Mouse (Mus musculus) limb, embryonic 10.5 days (tissue): ENCODE measurements around the gene Efs. TPM values are rescaled to one million over a fixed set of nuclear protein-coding genes. Genes with fewer than 3 reads are reported as not detected.

Source experiments
- DNase-seq: peaks from one replicate; pipeline ENCODE4 v3.0.0-alpha.2; 2017; ENCODE audit warnings: low spot score
- H3K27ac ChIP-seq: fragments of 300-500 bp; sonication (generic); 2 replicates; pipeline ENCODE4 v1.5.1; 2016; ENCODE audit warnings: mild to moderate bottlenecking
- H3K27me3 ChIP-seq: fragments of 300-500 bp; sonication (generic); 2 replicates; pipeline ENCODE4 v1.6.1; 2016; ENCODE audit warnings: low read depth, mild to moderate bottlenecking; ENCODE audit not compliant: poor library complexity, severe bottlenecking
- H3K36me3 ChIP-seq: fragments of 300-500 bp; sonication (generic); 2 replicates; pipeline ENCODE4 v1.6.1; 2016; ENCODE audit warnings: mild to moderate bottlenecking, moderate library complexity
- H3K4me1 ChIP-seq: fragments of 300-500 bp; sonication (generic); 2 replicates; pipeline ENCODE4 v1.6.1; 2016
- H3K4me3 ChIP-seq: fragments of 300-500 bp; sonication (generic); 2 replicates; pipeline ENCODE4 v1.5.1; 2016; ENCODE audit warnings: mild to moderate bottlenecking, moderate library complexity
- H3K9me3 ChIP-seq: fragments of 300-500 bp; sonication (generic); replicated peaks from 2 replicates; pipeline ENCODE4 v1.6.1; 2016; ENCODE audit warnings: mild to moderate bottlenecking
- WGBS: fragments of 180-500 bp; shearing (Covaris S2); methylation state at CpG from one replicate; pipeline ENCODE4 v1.1.7; 2016; 5-methylcytosine and 5-hydroxymethylcytosine counted together
- polyA plus RNA-seq: library from polyadenylated mRNA; unstranded; fragments of >200 nt; fragmentation: Nextera tagmentation; extraction: Ambion mirVana; gene quantifications from 2 replicates; pipeline ENCODE4 v1.2.1, GENCODE M21; 2016

The Efs gene
- polyA plus RNA-seq, 1 experiment from 2014 or later, result 53.4 TPM

- peaks cover 12% of the 10 kb centered on the region for H3K4me1 ChIP-seq
- WGBS, result under 1% methylated on average over 54 of the region's 54 CpGs
Measured at GRCm38 (mm10) chr14:54894296-54895151, 31.4 kb downstream of the Efs start.

GRCm38 (mm10) chr14:54893651-54894181, 32.2 kb downstream of the Efs start:
- DNase-seq, result peak; percentile 92
- WGBS, result under 1% methylated on average over 38 of the region's 38 CpGs

More at GRCm38 (mm10) chr14:54894296-54895151, 31.4 kb downstream of the Efs start:
- Histone ChIP-seq H3K27me3 (no peaks in the 10 kb centered on the region), H3K36me3 (peaks cover 40% of the 10 kb centered on the region), H3K27ac (peak overlapping the region; percentile 100), H3K9me3 (no peaks in the 10 kb centered on the region), H3K4me3 (peak overlapping the region; percentile 98)
- DNase-seq, result peak; percentile 78

GRCm38 (mm10) chr14:54892200-54892599, 33.7 kb downstream of the Efs start, which contains the start of gene Pabpn1:
Gene Pabpn1, plus strand, starts transcription at chr14:54892500.
- Histone ChIP-seq H3K27me3 (no peaks in the 10 kb centered on the region), H3K4me1 (peaks cover 12% of the 10 kb centered on the region), H3K27ac (peak within 1 kb of the TSS; percentile 100), H3K36me3 (peaks cover 19% of the 10 kb centered on the region), H3K4me3 (peak within 1 kb of the TSS; percentile 98), H3K9me3 (no peaks in the 10 kb centered on the region)
- WGBS, result 96% methylated on average over 3 of the region's 3 CpGs
- DNase-seq, result no peak

More at GRCm38 (mm10) chr14:54893651-54894181, 32.2 kb downstream of the Efs start:
- no peaks in the 10 kb centered on the region for H3K9me3 ChIP-seq
- peaks cover 34% of the 10 kb centered on the region for H3K36me3 ChIP-seq
- H3K27ac ChIP-seq, result peak overlapping the region; percentile 100
- no peaks in the 10 kb centered on the region for H3K27me3 ChIP-seq
- H3K4me1 ChIP-seq, result peaks cover 12% of the 10 kb centered on the region
- peak overlapping the region; percentile 98 for H3K4me3 ChIP-seq

GRCm38 (mm10) chr14:54885309-54885708, 40.6 kb downstream of the Efs start:
- whole genome bisulfite sequencing, result 93% methylated on average over 11 of the region's 11 CpGs
- DNase-seq, result no peak
- Histone ChIP-seq H3K36me3 (peaks cover 16% of the 10 kb centered on the region), H3K27me3 (no peaks in the 10 kb centered on the region), H3K9me3 (no peaks in the 10 kb centered on the region), H3K27ac (0 out of 2 replicates have a peak overlapping the region, but pooled peaks have one; percentile 91), H3K4me1 (peaks cover 28% of the 10 kb centered on the region), H3K4me3 (no peak overlapping the region)

GRCm38 (mm10) chr14:54884022-54884712, 41.8 kb downstream of the Efs start:
- WGBS, result 24% methylated on average over 21 of the region's 21 CpGs
- Histone ChIP-seq H3K36me3 (peaks cover 16% of the 10 kb centered on the region), H3K9me3 (no peaks in the 10 kb centered on the region), H3K4me3 (peak overlapping the region; percentile 66), H3K27me3 (no peaks in the 10 kb centered on the region), H3K4me1 (peaks cover 28% of the 10 kb centered on the region), H3K27ac (peak overlapping the region; percentile 91)
- no peak for DNase-seq

GRCm38 (mm10) chr14:54883154-54884021, 42.5 kb downstream of the Efs start, which contains the start of the genes Bcl2l2 and Gm20521:
Gene Bcl2l2, plus strand, starts transcription at chr14:54883377.
Gene Gm20521, plus strand, starts transcription at chr14:54883441.
- peak; percentile 87 for DNase-seq
- WGBS, result under 1% methylated on average over 22 of the region's 27 CpGs
- peak within 1 kb of the TSS; percentile 91 for H3K27ac ChIP-seq
- peaks cover 28% of the 10 kb centered on the region for H3K4me1 ChIP-seq
- peaks cover 7% of the 10 kb centered on the region for H3K27me3 ChIP-seq
- H3K4me3 ChIP-seq, result peak within 1 kb of the TSS; percentile 66
- H3K9me3 ChIP-seq, result no peaks in the 10 kb centered on the region
- H3K36me3 ChIP-seq, result peaks cover 16% of the 10 kb centered on the region

GRCm38 (mm10) chr14:54877048-54877715, 48.7 kb downstream of the Efs start, which contains the start of gene Ppp1r3e:
Gene Ppp1r3e, minus strand, starts transcription at chr14:54877550.
- Histone ChIP-seq H3K27me3 (peaks cover 40% of the 10 kb centered on the region), H3K4me3 (peak within 1 kb of the TSS; percentile 67), H3K27ac (peak within 1 kb of the TSS; percentile 72), H3K36me3 (no peaks in the 10 kb centered on the region), H3K4me1 (peaks cover 22% of the 10 kb centered on the region), H3K9me3 (no peaks in the 10 kb centered on the region)
- peak; percentile 73 for DNase-seq
- WGBS, result under 1% methylated on average over 61 of the region's 61 CpGs

- Histone ChIP-seq H3K36me3 (no peaks in the 10 kb centered on the region), H3K27ac (peak overlapping the region; percentile 72), H3K4me3 (peak overlapping the region; percentile 67), H3K27me3 (peaks cover 40% of the 10 kb centered on the region), H3K4me1 (peaks cover 22% of the 10 kb centered on the region), H3K9me3 (no peaks in the 10 kb centered on the region)
- under 1% methylated on average over 72 of the region's 72 CpGs for WGBS
- DNase-seq, result peak; percentile 88
Measured at GRCm38 (mm10) chr14:54876539-54877047, 49.3 kb downstream of the Efs start.

GRCm38 (mm10) chr14:54875844-54876538, 49.9 kb downstream of the Efs start:
- 2% methylated on average over 36 of the region's 36 CpGs for WGBS
- H3K27ac ChIP-seq, result peak overlapping the region; percentile 72
- DNase-seq, result no peak

GRCm38 (mm10) chr14:54874165-54874564, 51.8 kb downstream of the Efs start:
- H3K9me3 ChIP-seq, result no peaks in the 10 kb centered on the region
- no peaks in the 10 kb centered on the region for H3K36me3 ChIP-seq
- peaks cover 22% of the 10 kb centered on the region for H3K4me1 ChIP-seq
- H3K4me3 ChIP-seq, result no peak overlapping the region
- no peak overlapping the region for H3K27ac ChIP-seq
- no peak for DNase-seq
- 80% methylated on average over 3 of the region's 3 CpGs for WGBS
- peaks cover 40% of the 10 kb centered on the region for H3K27me3 ChIP-seq

More at GRCm38 (mm10) chr14:54875844-54876538, 49.9 kb downstream of the Efs start:
- H3K9me3 ChIP-seq, result no peaks in the 10 kb centered on the region
- peaks cover 40% of the 10 kb centered on the region for H3K27me3 ChIP-seq
- H3K4me1 ChIP-seq, result peaks cover 22% of the 10 kb centered on the region
- peak overlapping the region; percentile 67 for H3K4me3 ChIP-seq
- H3K36me3 ChIP-seq, result no peaks in the 10 kb centered on the region

- Histone ChIP-seq H3K36me3 (no peaks in the 10 kb centered on the region), H3K4me3 (no peak within 1 kb of the TSS), H3K27me3 (peaks cover 8% of the 10 kb centered on the region), H3K9me3 (no peaks in the 10 kb centered on the region), H3K4me1 (peaks cover 3% of the 10 kb centered on the region), H3K27ac (no peak within 1 kb of the TSS)
- WGBS, result 90% methylated on average over 5 of the region's 5 CpGs
- no peak for DNase-seq
Measured at GRCm38 (mm10) chr14:54870861-54871260, 55.1 kb downstream of the Efs start, which contains the start of gene Homez. Gene Homez, minus strand, starts transcription at chr14:54870961.
